ENCODE assay signal across 13 mouse cellular contexts in genomic region chr13:98014892-98015291, GRCm38 (mm10).
DNase-seq lines count a peak whose midpoint lies in the region; ATAC-seq and TF ChIP-seq lines count a peak whose summit lies in the region.
"Had no signal": no experiment of that assay in that cellular context is flagged by ENCODE, and none has a peak within 500 bp of the region (broad histone marks: within the 10 kb centered on the region; RNA-seq: fewer than 3 reads in every experiment).

No protein-coding gene starts in this region.

- H3K36me3 ChIP-seq in intestine, embryonic 14.5 days (ENCODE audit: control insufficient read depth, insufficient read depth, low read length), result no peaks in the 10 kb centered on the region
- no peaks in the 10 kb centered on the region for H3K36me3 ChIP-seq in intestine, postnatal 0 days (ENCODE audit: control insufficient read depth, insufficient read depth)
- no peaks in the 10 kb centered on the region for H3K36me3 ChIP-seq in embryonic facial prominence, embryonic 15.5 days
- H3K36me3 ChIP-seq in kidney, embryonic 14.5 days (ENCODE audit: control insufficient read depth, insufficient read depth, low read length), result no peaks in the 10 kb centered on the region
- H3K36me3 ChIP-seq in midbrain, embryonic 15.5 days (replicated peaks), result no peaks in the 10 kb centered on the region

- no peak overlapping the region for H3K27ac ChIP-seq in intestine, embryonic 14.5 days (ENCODE audit: low read depth)
- H3K27ac ChIP-seq in intestine, postnatal 0 days (ENCODE audit: low read depth, low read length), result no peak overlapping the region
- no peak overlapping the region for H3K27ac ChIP-seq in embryonic facial prominence, embryonic 15.5 days (replicated peaks)
- peak overlapping the region; percentile 86 for H3K27ac ChIP-seq in kidney, embryonic 14.5 days (ENCODE audit: low read depth, low read length)
- H3K27ac ChIP-seq in midbrain, embryonic 15.5 days, result no peak overlapping the region
- H3K27ac ChIP-seq in layer of hippocampus, adult 2 months, result no peak overlapping the region
- H3K27ac ChIP-seq: forebrain, embryonic 13.5 days had no signal

- no peak overlapping the region for H3K9ac ChIP-seq in intestine, embryonic 14.5 days (ENCODE audit: low read length)
- H3K9ac ChIP-seq in intestine, postnatal 0 days (ENCODE audit: low read depth, low read length), result no peak overlapping the region
- no peak overlapping the region for H3K9ac ChIP-seq in embryonic facial prominence, embryonic 15.5 days
- H3K9ac ChIP-seq in kidney, embryonic 14.5 days (ENCODE audit: low read depth, low read length), result peak overlapping the region; percentile 34; the same call in 1 of the 2 replicates
- no peak overlapping the region for H3K9ac ChIP-seq in midbrain, embryonic 15.5 days
- H3K9ac ChIP-seq: forebrain, embryonic 13.5 days had no signal

- H3K27me3 ChIP-seq in intestine, embryonic 14.5 days (replicated peaks; ENCODE audit: control insufficient read depth, insufficient read depth, low read length), result peaks cover 12% of the 10 kb centered on the region; the same call in 1 of the 2 replicates
- H3K27me3 ChIP-seq in intestine, postnatal 0 days (replicated peaks; ENCODE audit: control insufficient read depth, insufficient read depth, low read length), result no peaks in the 10 kb centered on the region
- no peaks in the 10 kb centered on the region for H3K27me3 ChIP-seq in embryonic facial prominence, embryonic 15.5 days
- H3K27me3 ChIP-seq in kidney, embryonic 14.5 days (ENCODE audit: control insufficient read depth, insufficient read depth, low read length), result no peaks in the 10 kb centered on the region
- no peaks in the 10 kb centered on the region for H3K27me3 ChIP-seq in midbrain, embryonic 15.5 days (replicated peaks)
- H3K27me3 ChIP-seq: forebrain, embryonic 13.5 days had no signal

- DNase-seq in intestine, embryonic 14.5 days (ENCODE audit: low spot score), result no peak
- DNase-seq in frontal cortex, postnatal 10 days (ENCODE audit: low spot score in 2 of 2), result no peak
- no peak for DNase-seq in layer of hippocampus, adult 2 months (ENCODE audit: low spot score in 2 of 2)
- DNase-seq: adrenal gland, adult 2 months; heart, adult 18-20 months; spleen, adult 18-20 months; thymus, postnatal 4 days had no signal

- WGBS in intestine, embryonic 14.5 days, result 57% methylated on average over 3 of the region's 3 CpGs
- WGBS in intestine, postnatal 0 days, result 76% methylated on average over 3 of the region's 3 CpGs
- WGBS in embryonic facial prominence, embryonic 15.5 days, result 53% methylated on average over 3 of the region's 3 CpGs
- 58% methylated on average over 3 of the region's 3 CpGs for WGBS in kidney, embryonic 14.5 days
- WGBS in midbrain, embryonic 15.5 days, result 70% methylated on average over 3 of the region's 3 CpGs

- H3K4me3 ChIP-seq in intestine, embryonic 14.5 days (ENCODE audit: low read depth, low read length), result no peak overlapping the region
- no peak overlapping the region for H3K4me3 ChIP-seq in intestine, postnatal 0 days (ENCODE audit: low read depth, low read length)
- H3K4me3 ChIP-seq in embryonic facial prominence, embryonic 15.5 days (replicated peaks), result no peak overlapping the region
- H3K4me3 ChIP-seq in kidney, embryonic 14.5 days (ENCODE audit: low read length), result peak overlapping the region; percentile 45
- H3K4me3 ChIP-seq in midbrain, embryonic 15.5 days, result 0 out of 2 replicates have a peak overlapping the region, but pooled peaks have one; percentile 14
- no peak overlapping the region for H3K4me3 ChIP-seq in layer of hippocampus, adult 2 months
- H3K4me3 ChIP-seq: forebrain, embryonic 13.5 days had no signal

- ATAC-seq in intestine, embryonic 14.5 days (replicated peaks; ENCODE audit: low FRiP score, low TSS enrichment, low read depth), result no peak
- ATAC-seq in intestine, postnatal 0 days, result no peak
- no peak for ATAC-seq in embryonic facial prominence, embryonic 15.5 days (ENCODE audit: insufficient number of reproducible peaks, low FRiP score, low TSS enrichment, low read depth)
- ATAC-seq in kidney, embryonic 14.5 days (ENCODE audit: low FRiP score, low TSS enrichment), result no peak
- ATAC-seq in midbrain, embryonic 15.5 days (replicated peaks), result no peak
- ATAC-seq in activated CD4-positive, CD25-positive, alpha-beta regulatory T cell, adult 4 months, result no peak
- ATAC-seq: forebrain, embryonic 13.5 days had no signal

- TF ChIP-seq CTCF in intestine, postnatal 0 days (IDR thresholded peaks at IDR 0.05; ENCODE audit: low read depth), result no peak
- TF ChIP-seq CTCF in layer of hippocampus, adult 2 months (conservative IDR thresholded peaks at IDR 0.05), result no peak

- H3K4me1 ChIP-seq in intestine, embryonic 14.5 days (replicated peaks; ENCODE audit: control insufficient read depth, insufficient read depth, low read length), result 0 out of 2 replicates have a peak, but pooled peaks cover 5% of the 10 kb centered on the region
- no peaks in the 10 kb centered on the region for H3K4me1 ChIP-seq in intestine, postnatal 0 days (replicated peaks; ENCODE audit: control insufficient read depth, insufficient read depth, low read length)
- H3K4me1 ChIP-seq in embryonic facial prominence, embryonic 15.5 days, result peaks cover 11% of the 10 kb centered on the region
- H3K4me1 ChIP-seq in kidney, embryonic 14.5 days (ENCODE audit: control insufficient read depth, insufficient read depth, low read length), result peaks cover 17% of the 10 kb centered on the region
- peaks cover 14% of the 10 kb centered on the region; the same call in 1 of the 2 replicates for H3K4me1 ChIP-seq in midbrain, embryonic 15.5 days

- H3K9me3 ChIP-seq in intestine, embryonic 14.5 days (ENCODE audit: control insufficient read depth, low read length), result no peaks in the 10 kb centered on the region
- no peaks in the 10 kb centered on the region for H3K9me3 ChIP-seq in intestine, postnatal 0 days (ENCODE audit: control insufficient read depth)
- H3K9me3 ChIP-seq in embryonic facial prominence, embryonic 15.5 days (replicated peaks), result no peaks in the 10 kb centered on the region
- H3K9me3 ChIP-seq in kidney, embryonic 14.5 days (ENCODE audit: control insufficient read depth, low read length), result no peaks in the 10 kb centered on the region
- no peaks in the 10 kb centered on the region for H3K9me3 ChIP-seq in midbrain, embryonic 15.5 days
- H3K9me3 ChIP-seq: forebrain, embryonic 13.5 days had no signal

- H3K4me2 ChIP-seq in intestine, embryonic 14.5 days (ENCODE audit: low read length), result 0 out of 2 replicates have a peak overlapping the region, but pooled peaks have one; percentile 6
- H3K4me2 ChIP-seq in intestine, postnatal 0 days (replicated peaks; ENCODE audit: low read depth), result no peak overlapping the region
- 0 out of 2 replicates have a peak overlapping the region, but pooled peaks have one; percentile 4 for H3K4me2 ChIP-seq in embryonic facial prominence, embryonic 15.5 days (replicated peaks)
- H3K4me2 ChIP-seq in kidney, embryonic 14.5 days (replicated peaks; ENCODE audit: low read depth, low read length), result peak overlapping the region; percentile 37
- H3K4me2 ChIP-seq in midbrain, embryonic 15.5 days, result peak overlapping the region; percentile 29

Comparison
In these comparisons a context has a peak if more than half of its experiments do, and no peak if none do; other contexts are left out.
1. H3K4me3 ChIP-seq: peak in kidney, embryonic 14.5 days (single experiment) and midbrain, embryonic 15.5 days (single experiment); none in intestine, embryonic 14.5 days (single experiment), intestine, postnatal 0 days (single experiment), embryonic facial prominence, embryonic 15.5 days (single experiment) and layer of hippocampus, adult 2 months (single experiment).